Mouse (Mus musculus) myocyte (in vitro differentiated cells): ENCODE data around the gene Eva1a. TPM values are rescaled to one million over a fixed set of nuclear protein-coding genes. Genes with fewer than 3 reads are reported as not detected.

ENCODE experiments used
- H3K27me3 ChIP-seq: one replicate; pipeline ENCODE4 v1.6.1; 2011; ENCODE audit not compliant: control insufficient read depth, insufficient read depth, insufficient read length
- H3K36me3 ChIP-seq: one replicate; pipeline ENCODE4 v1.6.1; 2011; ENCODE audit not compliant: control insufficient read depth, insufficient read depth
- H3K4me2 ChIP-seq: one replicate; pipeline ENCODE4 v1.6.1; 2011; ENCODE audit warnings: low read depth, control low read depth
- H3K4me3 ChIP-seq: one replicate; pipeline ENCODE4 v1.5.1; 2011; ENCODE audit warnings: mild to moderate bottlenecking, control low read depth, moderate library complexity
- H3K79me2 ChIP-seq: one replicate; pipeline ENCODE4 v1.6.1; 2011; ENCODE audit not compliant: control insufficient read depth, insufficient read depth
- H3ac ChIP-seq: one replicate; pipeline ENCODE4 v1.6.1; 2011; ENCODE audit not compliant: control insufficient read depth, insufficient read length
- CEBPB ChIP-seq: IDR thresholded peaks from 2 replicates; pipeline ENCODE4 v1.6.1; 2011; ENCODE audit warnings: mild to moderate bottlenecking, moderate library complexity; ENCODE audit not compliant: poor library complexity, insufficient read depth, severe bottlenecking
- E2F4 ChIP-seq: IDR thresholded peaks from one replicate; pipeline ENCODE4 v1.6.1; 2011; ENCODE audit warnings: mild to moderate bottlenecking, control low read depth, moderate library complexity; ENCODE audit not compliant: insufficient read depth
- MAX ChIP-seq: IDR thresholded peaks from one replicate; pipeline ENCODE4 v1.6.1; 2011; ENCODE audit warnings: low read depth, mild to moderate bottlenecking, control low read depth
- MYOD1 ChIP-seq, 3 experiments: IDR thresholded peaks; one replicate each; pipeline ENCODE4 v1.6.1; 2011; ENCODE audit warnings: control low read depth in 2 of 3, low read depth in 2 of 3, mild to moderate bottlenecking in 2 of 3, moderate library complexity in 1 of 3; ENCODE audit not compliant: insufficient read length in 2 of 3, control insufficient read depth in 1 of 3
- MYOG ChIP-seq, 3 experiments: IDR thresholded peaks; one replicate each; pipeline ENCODE4 v1.6.1; 2011; ENCODE audit warnings: control low read depth in 2 of 3, low read depth in 2 of 3, mild to moderate bottlenecking in 2 of 3; ENCODE audit not compliant: insufficient read length in 2 of 3, control insufficient read depth in 1 of 3, insufficient read depth in 1 of 3
- POLR2A ChIP-seq: IDR thresholded peaks from one replicate; pipeline ENCODE4 v1.6.1; 2011; ENCODE audit warnings: low read depth, mild to moderate bottlenecking, control low read depth, moderate library complexity; ENCODE audit not compliant: insufficient read length
- POLR2AphosphoS2 ChIP-seq: IDR thresholded peaks from one replicate; pipeline ENCODE4 v1.6.1; 2011; ENCODE audit warnings: low read depth, control low read depth; ENCODE audit not compliant: insufficient read length
- REST ChIP-seq: IDR thresholded peaks from one replicate; pipeline ENCODE4 v1.6.1; 2011; ENCODE audit warnings: mild to moderate bottlenecking, control low read depth, moderate library complexity; ENCODE audit not compliant: insufficient read depth, insufficient read length
- SRF ChIP-seq: IDR thresholded peaks from one replicate; pipeline ENCODE4 v1.6.1; 2011; ENCODE audit warnings: low read depth; ENCODE audit not compliant: control insufficient read depth, insufficient read length
- TCF12 ChIP-seq: IDR thresholded peaks from one replicate; pipeline ENCODE4 v1.6.1; 2011; ENCODE audit warnings: mild to moderate bottlenecking, control low read depth; ENCODE audit not compliant: poor library complexity, insufficient read depth, severe bottlenecking
- TCF3 ChIP-seq: IDR thresholded peaks from one replicate; pipeline ENCODE4 v1.6.1; 2011; ENCODE audit warnings: low read depth, control low read depth; ENCODE audit not compliant: insufficient read length
- USF1 ChIP-seq: IDR thresholded peaks from one replicate; pipeline ENCODE4 v1.6.1; 2011; ENCODE audit warnings: low read depth, mild to moderate bottlenecking, control low read depth, moderate library complexity
- polyA plus RNA-seq: library from polyadenylated mRNA; unstranded; fragments of >200 nt; fragmentation: generic; extraction: Trizol; gene quantifications from one replicate; pipeline ENCODE4 v1.2.1, GENCODE M21; 2012; ENCODE audit warnings: missing spikeins

Gene Eva1a
- polyA plus RNA-seq, 1 experiment: 0.07 TPM

GRCm38 (mm10) chr6:82042296-82043125 is 1.7 kb downstream of the Eva1a start:
- Histone ChIP-seq H3ac (no peak overlapping the region), H3K79me2 (no peaks in the 10 kb centered on the region), H3K4me2 (peak overlapping the region; percentile 86), H3K36me3 (no peaks in the 10 kb centered on the region), H3K4me3 (peak overlapping the region; percentile 15), H3K27me3 (no peaks in the 10 kb centered on the region)
- TF ChIP-seq USF1: no peak
- TF ChIP-seq E2F4: no peak
- TF ChIP-seq POLR2A: no peak
- TF ChIP-seq REST: no peak
- no peak for TF ChIP-seq MYOD1 (IDR thresholded peaks at IDR 0.05; ENCODE audit: control insufficient read depth in 1 of 3, insufficient read length in 2 of 3, low read depth in 2 of 3)
- TF ChIP-seq TCF3: no peak
- no peak for TF ChIP-seq POLR2AphosphoS2
- no peak for TF ChIP-seq CEBPB
- TF ChIP-seq MYOG (IDR thresholded peaks at IDR 0.05; ENCODE audit: control insufficient read depth in 1 of 3, insufficient read depth in 1 of 3, insufficient read length in 2 of 3, low read depth in 2 of 3): no peak
- no peak for TF ChIP-seq SRF
- TF ChIP-seq TCF12: no peak
- no peak for TF ChIP-seq MAX

- H3K4me3 ChIP-seq: no peak overlapping the region
- no peaks in the 10 kb centered on the region for H3K79me2 ChIP-seq
- no peaks in the 10 kb centered on the region for H3K27me3 ChIP-seq
- TF ChIP-seq MYOG (IDR thresholded peaks at IDR 0.05; ENCODE audit: control insufficient read depth in 1 of 3, insufficient read depth in 1 of 3, insufficient read length in 2 of 3, low read depth in 2 of 3): no peak
- no peak for TF ChIP-seq TCF12
- no peak overlapping the region for H3ac ChIP-seq
- no peaks in the 10 kb centered on the region for H3K36me3 ChIP-seq
- H3K4me2 ChIP-seq: no peak overlapping the region
These were observed 2.8 kb downstream of the Eva1a start for GRCm38 (mm10) chr6:82043634-82044033.

- Histone ChIP-seq H3K4me2 (no peak overlapping the region), H3K79me2 (no peaks in the 10 kb centered on the region), H3K27me3 (no peaks in the 10 kb centered on the region), H3ac (no peak overlapping the region), H3K4me3 (no peak overlapping the region), H3K36me3 (no peaks in the 10 kb centered on the region)
- TF ChIP-seq MAX: no peak
- TF ChIP-seq POLR2AphosphoS2: no peak
- no peak for TF ChIP-seq TCF12
- TF ChIP-seq SRF: no peak
- TF ChIP-seq MYOG (IDR thresholded peaks at IDR 0.05; ENCODE audit: control insufficient read depth in 1 of 3, insufficient read depth in 1 of 3, insufficient read length in 2 of 3, low read depth in 2 of 3): no peak
- no peak for TF ChIP-seq TCF3
- no peak for TF ChIP-seq REST
- no peak for TF ChIP-seq USF1
- TF ChIP-seq E2F4: no peak
These were observed 3.7 kb downstream of the Eva1a start for GRCm38 (mm10) chr6:82044509-82044908.

- H3ac ChIP-seq: no peak overlapping the region
- no peaks in the 10 kb centered on the region for H3K27me3 ChIP-seq
- no peak overlapping the region for H3K4me3 ChIP-seq
- H3K79me2 ChIP-seq: no peaks in the 10 kb centered on the region
- H3K36me3 ChIP-seq: no peaks in the 10 kb centered on the region
- H3K4me2 ChIP-seq: no peak overlapping the region
- TF ChIP-seq POLR2A: no peak
These were observed 7.1 kb downstream of the Eva1a start for GRCm38 (mm10) chr6:82047977-82048376.

- TF ChIP-seq CEBPB (no peak), TCF3 (no peak), MAX (no peak), POLR2AphosphoS2 (no peak), POLR2A (no peak), SRF (no peak), E2F4 (no peak), USF1 (no peak), REST (no peak), MYOG (IDR thresholded peaks at IDR 0.05; ENCODE audit: control insufficient read depth in 1 of 3, insufficient read depth in 1 of 3, insufficient read length in 2 of 3, low read depth in 2 of 3) (no peak), MYOD1 (IDR thresholded peaks at IDR 0.05; ENCODE audit: control insufficient read depth in 1 of 3, insufficient read length in 2 of 3, low read depth in 2 of 3) (no peak), TCF12 (no peak)
- H3K27me3 ChIP-seq: no peaks in the 10 kb centered on the region
- no peak overlapping the region for H3ac ChIP-seq
- no peaks in the 10 kb centered on the region for H3K79me2 ChIP-seq
- no peaks in the 10 kb centered on the region for H3K36me3 ChIP-seq
- no peak overlapping the region for H3K4me3 ChIP-seq
- no peak overlapping the region for H3K4me2 ChIP-seq
These were observed 9.4 kb downstream of the Eva1a start for GRCm38 (mm10) chr6:82050201-82050600.
